Mouse (Mus musculus): ENCODE data around the gene Acbd3. TPM values are rescaled to one million over a fixed set of nuclear protein-coding genes. Genes with fewer than 3 reads are reported as not detected.

Gene Acbd3
- polyA plus RNA-seq, 1 experiment from 2014 or later: 24.9 TPM

DNA sequence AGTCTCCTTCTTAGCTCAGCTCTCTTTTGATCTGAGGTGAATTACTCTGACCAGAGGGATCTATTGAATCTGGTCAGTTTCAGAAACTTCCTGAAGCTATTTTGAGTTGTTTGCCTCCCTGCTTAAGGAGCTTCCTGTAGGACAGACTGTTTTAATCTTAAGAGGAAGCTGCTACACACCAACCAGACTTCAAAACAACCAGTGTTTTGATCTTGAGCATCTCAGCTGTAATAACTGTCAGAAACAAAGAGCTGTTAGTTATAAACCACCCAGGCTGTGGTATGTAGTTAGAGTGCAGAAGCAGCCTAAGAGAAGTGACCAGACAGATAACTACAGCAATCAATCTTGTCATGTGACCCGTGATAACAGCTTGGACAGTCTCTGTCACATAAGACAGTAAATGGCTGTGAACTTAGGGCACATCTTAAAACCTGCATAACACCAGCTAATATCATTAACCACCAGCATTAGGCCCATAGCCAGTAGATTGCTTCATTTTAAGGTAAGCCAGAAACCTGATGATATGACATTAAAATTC is 2.1 kb upstream of the Acbd3 start:
- Histone ChIP-seq H3K4me1 (replicated peaks) (peaks cover 32% of the 10 kb centered on the region), H3K27ac (no peak overlapping the region), H3K36me3 (no peaks in the 10 kb centered on the region), H3K9ac (no peak overlapping the region), H3K4me2 (no peak overlapping the region), H3K9me3 (no peaks in the 10 kb centered on the region), H3K4me3 (no peak overlapping the region), H3K27me3 (no peaks in the 10 kb centered on the region)
- 64% methylated on average over 1 of the region's 1 CpGs for WGBS
- ATAC-seq (ENCODE audit: low FRiP score): no peak

DNA sequence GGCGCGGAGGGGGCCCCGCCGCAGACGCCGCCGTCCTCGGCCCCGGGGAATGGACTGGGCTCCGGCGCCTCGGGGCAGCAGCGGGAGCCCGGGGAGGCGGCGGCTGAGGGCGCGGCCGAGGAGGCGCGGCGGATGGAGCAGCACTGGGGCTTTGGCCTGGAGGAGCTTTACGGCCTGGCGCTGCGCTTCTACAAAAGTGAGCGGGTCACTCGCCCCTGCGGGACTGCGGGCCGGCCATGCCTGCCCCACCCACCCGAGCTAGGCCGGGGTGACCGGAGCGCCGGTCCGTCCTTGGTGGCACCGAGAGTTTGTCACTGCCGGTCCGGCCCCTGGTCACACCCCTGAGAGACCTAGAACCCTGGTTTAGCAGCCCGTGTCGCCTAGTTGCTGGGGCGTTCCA is 340 bp downstream of the Acbd3 start:
- peak overlapping the region; percentile 97 for H3K9ac ChIP-seq
- H3K9me3 ChIP-seq: no peaks in the 10 kb centered on the region
- H3K27me3 ChIP-seq: no peaks in the 10 kb centered on the region
- peaks cover 42% of the 10 kb centered on the region for H3K4me1 ChIP-seq (replicated peaks)
- peak overlapping the region; percentile 95 for H3K27ac ChIP-seq
- no peaks in the 10 kb centered on the region for H3K36me3 ChIP-seq
- WGBS: under 1% methylated on average over 41 of the region's 42 CpGs
- H3K4me2 ChIP-seq: peak overlapping the region; percentile 78
- H3K4me3 ChIP-seq: peak overlapping the region; percentile 92
- ATAC-seq (ENCODE audit: low FRiP score): peak; percentile 75

DNA sequence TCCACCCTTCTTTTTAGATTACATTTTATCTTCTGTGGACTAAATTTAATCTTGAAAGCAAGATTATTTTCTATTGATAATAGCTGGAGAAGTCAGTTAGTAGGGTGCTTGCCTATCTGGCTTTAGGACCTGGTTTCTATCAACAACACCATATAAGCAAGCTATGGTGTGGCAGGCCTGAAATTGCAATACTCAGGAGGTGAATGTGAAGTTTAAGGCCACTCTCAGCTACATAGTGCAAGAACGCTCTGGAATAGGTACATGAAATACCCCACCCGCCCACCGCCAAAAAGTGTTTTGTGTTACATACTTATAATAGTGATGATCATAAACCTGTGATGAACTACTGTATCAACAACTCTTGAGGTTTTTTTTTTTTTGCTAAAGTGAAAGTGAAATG is 3.4 kb downstream of the Acbd3 start:
- no peak overlapping the region for H3K4me3 ChIP-seq
- peaks cover 2% of the 10 kb centered on the region for H3K36me3 ChIP-seq
- no peak overlapping the region for H3K27ac ChIP-seq
- no peaks in the 10 kb centered on the region for H3K27me3 ChIP-seq
- H3K4me2 ChIP-seq: no peak overlapping the region
- no peak overlapping the region for H3K9ac ChIP-seq
- H3K4me1 ChIP-seq (replicated peaks): peaks cover 42% of the 10 kb centered on the region
- no peaks in the 10 kb centered on the region for H3K9me3 ChIP-seq
- WGBS: 96% methylated on average over 3 of the region's 3 CpGs
- ATAC-seq (ENCODE audit: low FRiP score): no peak

DNA sequence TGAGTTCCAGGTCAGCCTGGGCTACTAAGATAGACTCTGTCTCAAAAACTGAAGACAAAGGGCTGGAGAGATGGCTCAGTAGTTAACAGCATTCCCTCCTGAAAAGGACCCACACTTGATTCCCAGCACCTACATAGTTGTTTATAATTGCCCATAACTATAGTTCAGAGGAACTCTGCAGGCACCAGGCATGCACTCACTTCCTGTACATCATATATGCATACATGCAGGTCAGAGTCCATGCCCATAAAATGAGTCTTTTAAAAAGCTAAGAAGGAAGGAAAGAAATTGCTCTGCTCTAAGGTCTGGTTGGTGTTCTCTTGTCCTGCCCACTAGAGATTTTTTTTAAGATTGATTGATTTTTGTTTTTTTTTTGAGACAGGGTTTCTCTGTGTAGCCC is 22.0 kb downstream of the Acbd3 start:
- Histone ChIP-seq H3K9me3 (no peaks in the 10 kb centered on the region), H3K4me1 (replicated peaks) (no peaks in the 10 kb centered on the region), H3K27ac (no peak overlapping the region), H3K4me3 (no peak overlapping the region), H3K4me2 (no peak overlapping the region), H3K27me3 (no peaks in the 10 kb centered on the region), H3K9ac (no peak overlapping the region), H3K36me3 (peaks cover 76% of the 10 kb centered on the region)
- no peak for ATAC-seq (ENCODE audit: low FRiP score)

DNA sequence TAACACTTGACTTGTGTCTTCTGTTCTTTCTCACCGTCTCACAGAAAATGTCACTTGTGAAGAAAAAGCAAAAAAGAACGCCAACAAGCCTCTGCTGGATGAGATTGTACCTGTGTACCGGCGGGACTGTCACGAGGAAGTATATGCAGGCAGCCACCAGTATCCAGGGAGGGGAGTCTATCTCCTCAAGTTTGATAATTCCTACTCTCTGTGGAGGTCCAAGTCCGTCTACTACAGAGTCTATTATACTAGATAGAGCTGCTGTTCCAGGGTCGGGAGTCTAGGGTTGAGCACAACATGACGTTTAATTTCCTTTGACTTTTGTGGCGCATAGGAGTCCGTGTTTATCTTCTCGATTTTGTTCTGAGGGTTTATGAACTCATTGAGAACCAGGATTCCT is 26.3 kb downstream of the Acbd3 start:
- no peak for ATAC-seq (ENCODE audit: low FRiP score)
- H3K36me3 ChIP-seq: peaks cover 51% of the 10 kb centered on the region
- WGBS: 93% methylated on average over 11 of the region's 11 CpGs

DNA sequence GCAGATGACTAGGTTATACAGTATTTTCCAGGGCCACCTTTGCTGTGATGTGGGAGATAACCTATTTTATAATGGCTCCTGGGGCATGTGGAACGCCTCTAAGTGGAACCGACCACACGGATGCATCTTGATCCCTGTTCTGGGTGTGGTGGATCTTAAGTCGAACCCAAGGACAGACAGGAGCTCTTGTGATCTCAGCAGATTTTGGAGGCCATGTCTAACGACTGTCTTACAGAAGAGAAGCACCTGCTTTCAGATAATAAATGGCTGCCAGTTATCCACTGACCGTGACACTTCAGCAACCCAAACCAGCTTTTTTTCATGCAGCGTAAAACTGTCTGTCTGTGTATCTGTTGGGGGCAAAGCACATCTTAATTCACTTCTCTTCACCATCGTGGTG is 28.5 kb downstream of the Acbd3 start:
- Histone ChIP-seq H3K4me3 (no peak overlapping the region), H3K4me1 (replicated peaks) (no peaks in the 10 kb centered on the region), H3K9ac (no peak overlapping the region), H3K36me3 (peaks cover 31% of the 10 kb centered on the region), H3K27ac (no peak overlapping the region), H3K9me3 (no peaks in the 10 kb centered on the region), H3K4me2 (no peak overlapping the region), H3K27me3 (no peaks in the 10 kb centered on the region)
- 92% methylated on average over 8 of the region's 8 CpGs for WGBS
- ATAC-seq (ENCODE audit: low FRiP score): no peak

More for the DNA sequence above, 26.3 kb downstream of the Acbd3 start:
- no peaks in the 10 kb centered on the region for H3K4me1 ChIP-seq (replicated peaks)
- no peak overlapping the region for H3K4me2 ChIP-seq
- no peaks in the 10 kb centered on the region for H3K9me3 ChIP-seq
- no peak overlapping the region for H3K27ac ChIP-seq
- H3K9ac ChIP-seq: no peak overlapping the region
- H3K27me3 ChIP-seq: no peaks in the 10 kb centered on the region
- H3K4me3 ChIP-seq: no peak overlapping the region

DNA sequence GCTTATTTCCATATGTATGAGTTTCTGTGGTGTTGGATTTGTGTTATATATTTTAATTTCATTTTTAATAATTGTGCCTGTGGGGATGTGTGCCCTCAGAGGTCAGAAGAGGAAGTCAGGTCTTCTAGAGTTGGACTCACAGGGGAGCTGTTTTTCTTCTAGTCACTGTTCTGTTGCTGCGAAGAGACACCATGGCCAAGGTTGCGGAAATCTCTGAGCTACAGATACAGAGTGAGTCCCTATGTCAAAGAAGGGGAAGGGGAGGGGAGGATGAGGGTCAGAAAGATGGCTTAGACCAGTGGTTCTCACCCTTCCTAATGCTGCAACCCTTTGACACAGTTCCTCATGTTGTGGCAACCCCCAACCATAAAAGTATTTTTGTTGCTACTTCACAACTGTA is 30.9 kb downstream of the Acbd3 start:
- Histone ChIP-seq H3K9me3 (no peaks in the 10 kb centered on the region), H3K4me2 (no peak overlapping the region), H3K4me3 (no peak overlapping the region), H3K9ac (no peak overlapping the region), H3K27me3 (no peaks in the 10 kb centered on the region), H3K36me3 (peaks cover 26% of the 10 kb centered on the region), H3K27ac (no peak overlapping the region), H3K4me1 (replicated peaks) (no peaks in the 10 kb centered on the region)
- 88% methylated on average over 2 of the region's 2 CpGs for WGBS
- no peak for ATAC-seq (ENCODE audit: low FRiP score)

DNA sequence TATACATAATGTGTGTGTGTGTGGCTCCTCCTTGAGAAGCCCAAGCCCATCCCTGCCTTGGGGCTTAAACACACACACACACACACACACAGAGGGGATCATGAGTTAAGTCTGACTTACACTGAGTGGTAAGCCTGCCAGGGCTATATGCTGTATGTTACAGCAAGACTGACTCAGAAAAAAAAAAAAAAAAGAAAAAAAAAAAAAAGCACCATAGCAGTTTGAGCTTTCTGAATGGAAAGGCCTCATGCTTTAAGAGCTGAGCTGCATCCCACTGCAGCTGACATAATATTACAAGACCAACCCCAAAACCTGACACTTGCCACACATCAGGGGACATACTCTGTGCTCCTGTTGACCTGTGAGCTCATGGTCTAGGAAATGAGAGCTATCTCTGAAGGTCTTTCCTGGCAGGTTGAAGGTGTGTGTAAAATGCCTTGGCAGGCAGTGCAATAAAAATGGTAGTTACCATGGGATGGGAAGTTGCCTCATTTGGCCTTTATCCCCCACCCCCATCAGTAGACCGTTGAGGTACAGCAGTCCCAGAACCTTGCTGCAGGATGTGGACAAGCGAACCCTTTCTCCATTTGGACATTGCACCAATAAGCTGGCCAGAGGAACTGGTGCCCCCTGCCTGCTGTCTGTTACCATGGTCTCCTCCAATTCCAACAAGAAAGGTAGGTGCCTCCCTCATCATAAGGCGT is 31.6 kb downstream of the Acbd3 start:
- 84% methylated on average over 3 of the region's 3 CpGs for WGBS
- H3K4me3 ChIP-seq: no peak overlapping the region
- no peak for ATAC-seq (ENCODE audit: low FRiP score)
- no peak overlapping the region for H3K9ac ChIP-seq
- H3K27ac ChIP-seq: no peak overlapping the region
- no peak overlapping the region for H3K4me2 ChIP-seq
- H3K4me1 ChIP-seq (replicated peaks): no peaks in the 10 kb centered on the region
- peaks cover 19% of the 10 kb centered on the region for H3K36me3 ChIP-seq
- no peaks in the 10 kb centered on the region for H3K9me3 ChIP-seq
- H3K27me3 ChIP-seq: 0 out of 2 replicates have a peak, but pooled peaks cover 3% of the 10 kb centered on the region

DNA sequence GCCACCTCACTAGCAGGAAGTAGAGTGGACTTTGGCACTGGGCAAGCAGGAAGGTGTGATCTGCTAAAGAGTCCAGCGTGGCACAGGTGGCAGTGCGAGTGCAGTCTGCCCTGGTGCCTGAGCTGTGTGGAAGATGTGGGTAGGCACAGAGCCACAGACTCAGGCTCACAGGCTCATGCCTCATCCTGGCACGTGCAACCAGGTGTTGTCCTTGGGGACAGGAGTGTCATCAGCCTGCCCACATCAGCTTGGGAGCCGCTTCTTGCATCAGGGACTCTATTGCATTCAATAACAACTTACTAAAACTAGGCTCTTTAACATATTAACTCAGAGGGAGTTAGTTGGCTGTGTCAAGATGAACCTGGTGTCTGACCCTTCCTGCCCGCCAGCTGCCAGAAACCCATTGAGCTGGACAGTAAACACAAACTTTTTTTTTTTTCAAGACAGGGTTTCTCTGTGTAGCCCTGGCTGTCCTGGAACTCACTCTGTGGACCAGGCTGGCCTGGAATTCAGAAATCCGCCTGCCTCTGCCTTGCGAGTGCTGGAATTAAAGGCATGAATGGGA is 32.2 kb downstream of the Acbd3 start:
- H3K4me3 ChIP-seq: no peak overlapping the region
- no peak overlapping the region for H3K4me2 ChIP-seq
- peaks cover 2% of the 10 kb centered on the region; the same call in 1 of the 2 replicates for H3K4me1 ChIP-seq (replicated peaks)
- WGBS: 94% methylated on average over 7 of the region's 7 CpGs
- H3K27me3 ChIP-seq: 0 out of 2 replicates have a peak, but pooled peaks cover 9% of the 10 kb centered on the region
- H3K9ac ChIP-seq: no peak overlapping the region
- no peak overlapping the region for H3K27ac ChIP-seq
- no peaks in the 10 kb centered on the region for H3K9me3 ChIP-seq
- ATAC-seq (ENCODE audit: low FRiP score): no peak
- peaks cover 12% of the 10 kb centered on the region for H3K36me3 ChIP-seq

DNA sequence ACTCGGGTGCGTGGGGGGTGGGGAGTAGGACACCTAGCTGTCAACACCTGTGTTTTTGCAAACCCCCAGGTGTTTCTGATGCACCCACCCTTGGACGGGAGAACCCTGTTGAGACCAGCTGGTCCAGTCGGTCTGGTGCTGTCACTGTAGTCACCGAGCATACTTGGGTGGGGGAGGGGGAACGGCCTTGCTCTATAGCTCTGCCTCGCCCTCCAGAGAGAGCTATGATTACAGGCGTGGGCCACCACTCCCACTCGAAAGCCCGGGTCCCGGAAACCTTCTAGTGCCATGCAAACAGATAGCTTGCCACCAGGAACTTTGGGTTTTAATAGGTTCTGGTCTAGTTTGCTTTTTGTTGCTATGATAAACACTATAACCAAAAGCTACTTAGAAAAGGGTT is 36.3 kb downstream of the Acbd3 start:
- no peak overlapping the region for H3K4me3 ChIP-seq
- H3K9me3 ChIP-seq: no peaks in the 10 kb centered on the region
- no peak overlapping the region for H3K4me2 ChIP-seq
- no peak for ATAC-seq (ENCODE audit: low FRiP score)
- no peaks in the 10 kb centered on the region for H3K36me3 ChIP-seq
- no peak overlapping the region for H3K27ac ChIP-seq
- 0 out of 2 replicates have a peak, but pooled peaks cover 9% of the 10 kb centered on the region for H3K27me3 ChIP-seq
- peaks cover 11% of the 10 kb centered on the region for H3K4me1 ChIP-seq (replicated peaks)
- no peak overlapping the region for H3K9ac ChIP-seq
- WGBS: 86% methylated on average over 11 of the region's 11 CpGs

DNA sequence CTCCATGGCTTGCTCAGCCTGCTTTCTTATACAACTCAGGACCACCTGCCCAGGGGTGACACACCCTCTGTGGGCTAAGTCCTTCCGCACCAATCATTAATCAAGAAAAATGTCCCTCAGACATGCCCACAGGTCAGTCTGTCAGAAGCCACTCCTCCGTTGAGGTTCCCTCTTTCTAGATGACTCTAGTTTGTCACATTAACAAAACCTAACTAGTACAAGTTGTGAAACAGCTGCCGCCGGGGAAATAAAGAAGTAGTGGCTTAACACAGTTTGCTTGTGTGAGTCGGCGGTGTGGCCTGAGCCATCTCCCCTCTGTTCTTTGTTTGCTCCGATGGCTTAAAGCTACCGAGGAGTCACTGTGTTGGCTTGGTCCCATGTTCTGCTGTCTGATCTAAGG is 36.8 kb downstream of the Acbd3 start:
- Histone ChIP-seq H3K9me3 (no peaks in the 10 kb centered on the region), H3K9ac (no peak overlapping the region), H3K4me3 (no peak overlapping the region), H3K27ac (no peak overlapping the region), H3K4me2 (peak overlapping the region; percentile 82; the same call in 1 of the 2 replicates), H3K36me3 (no peaks in the 10 kb centered on the region), H3K27me3 (0 out of 2 replicates have a peak, but pooled peaks cover 9% of the 10 kb centered on the region), H3K4me1 (replicated peaks) (peaks cover 16% of the 10 kb centered on the region)
- ATAC-seq (ENCODE audit: low FRiP score): no peak
- WGBS: 77% methylated on average over 8 of the region's 8 CpGs

DNA sequence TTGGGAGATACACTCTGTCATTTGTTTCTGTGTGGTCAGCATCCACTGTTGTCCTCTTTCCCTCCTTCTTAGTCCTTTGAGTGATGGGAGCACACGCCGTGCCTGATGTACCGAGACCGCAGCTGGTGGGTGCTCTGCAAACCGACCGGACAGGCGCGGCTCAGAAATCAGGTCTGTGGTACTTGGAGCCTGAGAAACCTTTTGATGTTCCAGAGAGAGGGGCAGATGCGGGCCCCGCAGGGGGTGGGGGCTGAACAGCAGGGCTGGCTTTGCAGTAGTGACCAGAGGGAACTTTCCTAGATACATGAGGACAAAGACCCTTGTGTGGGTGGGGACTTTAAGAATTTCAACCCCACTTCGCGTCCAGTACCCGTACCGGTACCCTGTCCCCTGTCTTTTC is 37.5 kb downstream of the Acbd3 start:
- Histone ChIP-seq H3K36me3 (no peaks in the 10 kb centered on the region), H3K9me3 (no peaks in the 10 kb centered on the region), H3K27me3 (0 out of 2 replicates have a peak, but pooled peaks cover 9% of the 10 kb centered on the region), H3K4me3 (peak overlapping the region; percentile 45), H3K4me2 (peak overlapping the region; percentile 82), H3K9ac (peak overlapping the region; percentile 73), H3K4me1 (replicated peaks) (peaks cover 22% of the 10 kb centered on the region), H3K27ac (0 out of 2 replicates have a peak overlapping the region, but pooled peaks have one; percentile 2)
- ATAC-seq (ENCODE audit: low FRiP score): peak; percentile 14
- 10% methylated on average over 14 of the region's 14 CpGs for WGBS
